Mouse (Mus musculus): ENCODE data around the gene 4921511M17Rik.
"Not testable (repeated sequence)": the region's sequence is repeated elsewhere in the genome, so short reads cannot be mapped to it uniquely, and the experiment has no call there.

The 4921511M17Rik gene

DNA sequence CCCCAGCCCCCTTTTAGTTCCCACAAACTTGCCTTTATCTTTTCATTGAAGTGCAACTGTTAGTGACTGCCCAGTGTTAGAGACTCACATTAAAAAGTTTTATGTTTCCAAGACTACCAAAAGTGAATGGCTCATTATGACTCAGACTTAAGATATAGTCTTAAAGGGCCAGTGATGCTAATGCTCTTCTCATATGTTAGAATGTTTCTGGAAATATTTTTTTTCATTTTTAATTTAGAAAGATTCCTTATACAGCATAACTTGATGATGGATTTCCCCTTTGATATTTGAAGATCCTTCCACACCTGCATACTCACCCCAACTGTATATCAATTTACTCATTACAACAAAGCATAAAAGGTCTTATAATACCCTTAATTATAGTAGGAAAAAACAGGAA, at the start of gene 4921511M17Rik:
Gene 4921511M17Rik, minus strand, starts transcription at position 101 of the 400 bp plus-strand sequence.
- DNase-seq (ENCODE audit: low spot score) = not testable (repeated sequence)

DNA sequence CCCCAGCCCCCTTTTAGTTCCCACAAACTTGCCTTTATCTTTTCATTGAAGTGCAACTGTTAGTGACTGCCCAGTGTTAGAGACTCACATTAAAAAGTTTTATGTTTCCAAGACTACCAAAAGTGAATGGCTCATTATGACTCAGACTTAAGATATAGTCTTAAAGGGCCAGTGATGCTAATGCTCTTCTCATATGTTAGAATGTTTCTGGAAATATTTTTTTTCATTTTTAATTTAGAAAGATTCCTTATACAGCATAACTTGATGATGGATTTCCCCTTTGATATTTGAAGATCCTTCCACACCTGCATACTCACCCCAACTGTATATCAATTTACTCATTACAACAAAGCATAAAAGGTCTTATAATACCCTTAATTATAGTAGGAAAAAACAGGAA, 21.3 kb upstream of the 4921511M17Rik start, which contains the start of gene Gm10057:
Gene Gm10057, minus strand, starts transcription at position 101 of the 400 bp plus-strand sequence.
- not testable (repeated sequence) for DNase-seq (ENCODE audit: low spot score)

DNA sequence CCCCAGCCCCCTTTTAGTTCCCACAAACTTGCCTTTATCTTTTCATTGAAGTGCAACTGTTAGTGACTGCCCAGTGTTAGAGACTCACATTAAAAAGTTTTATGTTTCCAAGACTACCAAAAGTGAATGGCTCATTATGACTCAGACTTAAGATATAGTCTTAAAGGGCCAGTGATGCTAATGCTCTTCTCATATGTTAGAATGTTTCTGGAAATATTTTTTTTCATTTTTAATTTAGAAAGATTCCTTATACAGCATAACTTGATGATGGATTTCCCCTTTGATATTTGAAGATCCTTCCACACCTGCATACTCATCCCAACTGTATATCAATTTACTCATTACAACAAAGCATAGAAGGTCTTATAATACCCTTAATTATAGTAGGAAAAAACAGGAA, 21.1 kb downstream of the 4921511M17Rik start, which contains the start of gene Samt1:
Gene Samt1, minus strand, starts transcription at position 101 of the 400 bp plus-strand sequence.
- not testable (repeated sequence) for DNase-seq (ENCODE audit: low spot score)

DNA sequence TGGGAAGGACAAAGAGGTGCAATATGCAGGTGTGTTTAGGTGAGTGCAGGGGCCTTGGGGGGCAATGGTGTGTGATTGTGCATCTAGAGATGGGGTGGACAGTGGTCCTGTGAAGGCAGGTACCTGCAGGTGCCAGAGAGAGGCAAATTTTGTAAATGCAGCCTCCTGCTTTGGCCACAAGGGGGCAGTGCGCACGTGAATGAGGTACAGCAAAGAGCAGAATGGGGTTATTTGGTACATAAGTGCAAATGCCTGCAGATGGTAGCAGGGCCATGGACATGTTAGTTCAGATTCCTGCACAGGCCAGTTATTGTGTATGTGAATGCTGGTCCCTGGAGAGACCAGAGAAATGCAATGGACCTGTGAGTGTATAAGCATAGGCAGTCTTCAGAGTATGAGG, 56.7 kb downstream of the 4921511M17Rik start:
- not testable (repeated sequence) for DNase-seq (ENCODE audit: low spot score)

DNA sequence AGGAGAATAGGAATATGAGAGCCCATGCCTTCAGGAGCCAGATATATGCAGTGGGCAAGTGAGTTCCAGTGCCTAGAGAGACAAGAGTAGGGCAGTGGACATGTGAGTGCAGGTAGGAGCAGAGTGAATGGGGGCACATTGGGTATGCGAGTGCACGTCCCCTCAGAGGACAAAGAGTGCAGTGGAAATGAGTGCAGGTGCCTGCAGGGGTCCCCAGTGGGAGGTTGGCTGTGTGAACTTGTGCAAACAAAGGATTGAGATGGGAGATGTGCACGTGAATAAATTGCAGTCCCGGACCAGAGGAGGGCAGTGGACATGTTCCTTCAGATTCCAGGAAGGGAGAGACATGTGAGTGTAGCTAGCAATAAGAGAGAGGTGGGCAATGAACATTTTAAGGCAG, 57.2 kb downstream of the 4921511M17Rik start:
- DNase-seq (ENCODE audit: low spot score) = not testable (repeated sequence)

DNA sequence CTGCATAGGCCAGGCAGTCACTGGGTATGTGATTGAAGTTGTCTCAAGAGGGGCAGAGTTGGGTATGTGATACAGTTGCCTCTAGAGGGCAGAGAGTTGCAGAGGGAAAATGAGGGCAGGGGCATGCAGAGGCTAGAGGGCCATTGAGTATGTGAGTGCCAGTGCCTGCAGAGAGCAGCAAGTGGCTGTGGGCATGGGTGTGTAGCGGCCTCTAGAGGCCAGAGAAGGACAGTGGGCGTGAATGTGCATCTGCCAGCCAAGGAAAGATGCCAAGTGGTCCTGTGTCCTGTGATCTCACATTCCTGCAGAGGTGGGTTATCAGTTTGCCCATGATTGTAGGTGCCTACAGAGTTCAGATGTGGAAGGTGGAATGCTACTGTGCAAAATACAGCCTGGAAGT, 59.2 kb downstream of the 4921511M17Rik start:
- DNase-seq (ENCODE audit: low spot score) = no peak

Measured in spleen, adult 12 weeks (tissue).